Mouse (Mus musculus): ENCODE measurements around the gene B3glct. TPM values are rescaled to one million over a fixed set of nuclear protein-coding genes. Genes with fewer than 3 reads are reported as not detected.

Gene B3glct
- total and polyA plus RNA-seq, 3 experiments, result 12.1 to 14.2 TPM; not detected in 1

GRCm38 (mm10) chr5:149648895-149649406, 29.1 kb upstream of the B3glct start:
- H3K4me1 ChIP-seq (ENCODE audit: control insufficient read depth in 1 of 2, insufficient read depth in 2 of 2, low read length in 2 of 2), result peaks cover 23 to 42% of the 10 kb centered on the region in 2 experiments
- H3K27ac ChIP-seq (ENCODE audit: control insufficient read depth, low read depth, low read length), result peak overlapping the region; percentile 99
- DNase-seq (ENCODE audit: low read depth, low spot score), result peak; percentile 98
- H3K27me3 ChIP-seq (ENCODE audit: control insufficient read depth in 1 of 2, insufficient read depth in 2 of 2, low read length in 2 of 2), result no peaks in the 10 kb centered on the region
- no peaks in the 10 kb centered on the region for H3K9me3 ChIP-seq (replicated peaks; ENCODE audit: insufficient read depth, low read length)
- peak overlapping the region; percentile 40 to 73; a peak in 3 of 4 replicates for H3K4me3 ChIP-seq (ENCODE audit: control insufficient read depth in 1 of 2, insufficient read depth in 1 of 2, low read depth in 2 of 2, low read length in 2 of 2)
- peak overlapping the region; percentile 67 for H3K9ac ChIP-seq (ENCODE audit: control insufficient read depth, low read depth, low read length, poor library complexity, severe bottlenecking)
- H3K36me3 ChIP-seq (ENCODE audit: control insufficient read depth in 1 of 2, insufficient read depth in 2 of 2, low read length in 2 of 2), result peaks cover 0 to 43% of the 10 kb centered on the region in 2 experiments; a peak in 2 of 4 replicates
- peak in 1 of 2 experiments; percentile 41; a peak in 1 of 4 replicates for TF ChIP-seq POLR2A (IDR thresholded peaks at IDR 0.05; ENCODE audit: control insufficient read depth in 1 of 2, insufficient read depth in 1 of 2, low read depth in 1 of 2, low read length in 2 of 2, poor library complexity in 1 of 2)
- no peak for TF ChIP-seq MEF2A (IDR thresholded peaks at IDR 0.05; ENCODE audit: extremely low read depth, insufficient replicate concordance, low read depth, low read length, poor library complexity, severe bottlenecking)
- peak; percentile 67 for TF ChIP-seq TBP (IDR thresholded peaks at IDR 0.05; ENCODE audit: low read depth, low read length)
- TF ChIP-seq GATA1 (IDR thresholded peaks at IDR 0.05; ENCODE audit: low read depth, low read length), result peak; percentile 99
- no peak for TF ChIP-seq E2F4 (IDR thresholded peaks at IDR 0.05; ENCODE audit: borderline replicate concordance, low read depth, low read length)
- TF ChIP-seq EP300 (IDR thresholded peaks at IDR 0.05; ENCODE audit: low read depth in 1 of 2, low read length in 2 of 2), result no peak
- no peak for TF ChIP-seq TCF12 (IDR thresholded peaks at IDR 0.05; ENCODE audit: low read depth, low read length)
- no peak for TF ChIP-seq ETS1 (IDR thresholded peaks at IDR 0.05; ENCODE audit: low read depth, low read length)
- no peak for TF ChIP-seq MAFK (IDR thresholded peaks at IDR 0.05; ENCODE audit: borderline replicate concordance, low read depth, low read length)
- TF ChIP-seq KAT2A (conservative IDR thresholded peaks at IDR 0.05; ENCODE audit: low read depth, low read length), result no peak
- TF ChIP-seq TAL1 (IDR thresholded peaks at IDR 0.05; ENCODE audit: low read length), result peak; percentile 97
- no peak for TF ChIP-seq UBTF (IDR thresholded peaks at IDR 0.05; ENCODE audit: borderline replicate concordance, insufficient read depth, low read depth, low read length)
- peaks cover 11% of the 10 kb centered on the region for H3K79me2 ChIP-seq (ENCODE audit: control insufficient read depth, insufficient read depth, low read length, poor library complexity)

- H3K27ac ChIP-seq (ENCODE audit: control insufficient read depth, low read depth, low read length), result peak overlapping the region; percentile 99
- peak overlapping the region; percentile 40 to 73 for H3K4me3 ChIP-seq (ENCODE audit: control insufficient read depth in 1 of 2, insufficient read depth in 1 of 2, low read depth in 2 of 2, low read length in 2 of 2)
- no peaks in the 10 kb centered on the region for H3K9me3 ChIP-seq (replicated peaks; ENCODE audit: insufficient read depth, low read length)
- H3K9ac ChIP-seq (ENCODE audit: control insufficient read depth, low read depth, low read length, poor library complexity, severe bottlenecking), result peak overlapping the region; percentile 67
- H3K27me3 ChIP-seq (ENCODE audit: control insufficient read depth in 1 of 2, insufficient read depth in 2 of 2, low read length in 2 of 2), result no peaks in the 10 kb centered on the region
- H3K79me2 ChIP-seq (ENCODE audit: control insufficient read depth, insufficient read depth, low read length, poor library complexity), result peaks cover 6% of the 10 kb centered on the region
- peaks cover 21 to 38% of the 10 kb centered on the region in 2 experiments for H3K4me1 ChIP-seq (ENCODE audit: control insufficient read depth in 1 of 2, insufficient read depth in 2 of 2, low read length in 2 of 2)
- peaks cover 0 to 38% of the 10 kb centered on the region in 2 experiments; a peak in 2 of 4 replicates for H3K36me3 ChIP-seq (ENCODE audit: control insufficient read depth in 1 of 2, insufficient read depth in 2 of 2, low read length in 2 of 2)
- peak; percentile 75 for DNase-seq (ENCODE audit: low read depth, low spot score)
- TF ChIP-seq UBTF (IDR thresholded peaks at IDR 0.05; ENCODE audit: borderline replicate concordance, insufficient read depth, low read depth, low read length) (0 out of 2 replicates have a peak, but pooled peaks have one; percentile 39), POLR2AphosphoS2 (IDR thresholded peaks at IDR 0.05; ENCODE audit: low read length) (no peak), ZKSCAN1 (IDR thresholded peaks at IDR 0.05; ENCODE audit: low read depth, low read length) (no peak), ZC3H11A (IDR thresholded peaks at IDR 0.05; ENCODE audit: low read depth, low read length) (no peak), GATA1 (IDR thresholded peaks at IDR 0.05; ENCODE audit: low read depth, low read length) (no peak), MYC (IDR thresholded peaks at IDR 0.05; ENCODE audit: low read depth, low read length) (no peak), TCF12 (IDR thresholded peaks at IDR 0.05; ENCODE audit: low read depth, low read length) (no peak)
These were observed 28.4 kb upstream of the B3glct start for GRCm38 (mm10) chr5:149649499-149650178.

Data from MEL (cell line).